Mouse (Mus musculus) neural tube, embryonic 14.5 days (tissue): ENCODE measurements at regions not wholly inside any gene's neighbourhood (a gene's known extent, or its start where the extent isn't known, plus 50 kb on each side); places are given as distances from the start of the nearest gene placed in this dataset.

ENCODE experiments used
- ATAC-seq: fragments of 200-750 bp; cut with Nextera tagmentation; 2 replicates; pipeline ENCODE4 v1.8.0; 2017; ENCODE audit warnings: low read depth, mild to moderate bottlenecking, moderate TSS enrichment, moderate library complexity
- H3K27ac ChIP-seq: fragments of 300-500 bp; sonication (generic); 2 replicates; pipeline ENCODE4 v1.5.1; 2014; ENCODE audit warnings: low read depth, mild to moderate bottlenecking, control low read depth, low read length, moderate library complexity, mixed read lengths
- H3K27me3 ChIP-seq: fragments of 300-500 bp; sonication (generic); 2 replicates; pipeline ENCODE4 v1.6.1; 2014; ENCODE audit warnings: low read length; ENCODE audit not compliant: control insufficient read depth, insufficient read depth
- H3K36me3 ChIP-seq: fragments of 300-500 bp; sonication (generic); 2 replicates; pipeline ENCODE4 v1.6.1; 2014; ENCODE audit warnings: low read length, mixed read lengths; ENCODE audit not compliant: control insufficient read depth, insufficient read depth
- H3K4me1 ChIP-seq: fragments of 300-500 bp; sonication (generic); 2 replicates; pipeline ENCODE4 v1.6.1; 2014; ENCODE audit warnings: low read length; ENCODE audit not compliant: control insufficient read depth, insufficient read depth
- H3K4me2 ChIP-seq: fragments of 300-500 bp; sonication (generic); 2 replicates; pipeline ENCODE4 v1.6.1; 2014; ENCODE audit warnings: mild to moderate bottlenecking, low read depth, low read length, control low read depth
- H3K4me3 ChIP-seq: fragments of 300-500 bp; sonication (generic); 2 replicates; pipeline ENCODE4 v1.5.1; 2014; ENCODE audit warnings: low read depth, low read length, control low read depth, mixed read lengths
- H3K9ac ChIP-seq: fragments of 300-500 bp; sonication (generic); replicated peaks from 2 replicates; pipeline ENCODE4 v1.6.1; 2014; ENCODE audit warnings: low read depth, mild to moderate bottlenecking, control low read depth, low read length, mixed read lengths
- H3K9me3 ChIP-seq: fragments of 300-500 bp; sonication (generic); 2 replicates; pipeline ENCODE4 v1.6.1; 2016; ENCODE audit warnings: low read length; ENCODE audit not compliant: control insufficient read depth
- WGBS: fragments of 180-500 bp; shearing (Covaris S2); extraction: QIAGEN DNeasy Blood & Tissue Kit; methylation state at CpG from one replicate; pipeline ENCODE4 v1.1.7; 2014; 5-methylcytosine and 5-hydroxymethylcytosine counted together

DNA sequence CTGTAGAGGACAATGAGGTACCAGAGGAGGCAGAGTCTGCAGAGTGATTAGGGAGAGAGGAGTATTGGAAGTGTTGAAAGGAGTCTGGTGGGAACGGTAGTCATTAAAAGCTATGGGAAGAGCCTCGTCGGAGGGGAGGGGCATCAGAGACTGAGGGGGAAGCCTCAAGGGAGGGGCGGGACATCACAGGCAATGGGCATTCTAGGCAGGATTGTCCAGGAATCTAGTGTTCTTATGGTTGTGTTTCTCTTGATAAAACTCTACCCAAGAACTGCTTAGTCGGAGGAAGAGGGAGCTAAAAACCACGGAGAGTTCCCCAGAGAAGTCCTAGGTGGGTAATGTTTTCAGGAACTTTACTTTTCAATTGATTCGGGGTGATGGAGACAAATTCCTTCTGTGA is 90.2 kb downstream of the Sec23ip start:
- no peaks in the 10 kb centered on the region for H3K27me3 ChIP-seq
- H3K4me3 ChIP-seq = no peak overlapping the region
- H3K36me3 ChIP-seq = no peaks in the 10 kb centered on the region
- no peaks in the 10 kb centered on the region for H3K9me3 ChIP-seq
- no peak overlapping the region for H3K27ac ChIP-seq
- WGBS = 51% methylated on average over 7 of the region's 7 CpGs
- ATAC-seq = no peak
- no peak overlapping the region for H3K9ac ChIP-seq
- no peak overlapping the region for H3K4me2 ChIP-seq
- no peaks in the 10 kb centered on the region for H3K4me1 ChIP-seq

DNA sequence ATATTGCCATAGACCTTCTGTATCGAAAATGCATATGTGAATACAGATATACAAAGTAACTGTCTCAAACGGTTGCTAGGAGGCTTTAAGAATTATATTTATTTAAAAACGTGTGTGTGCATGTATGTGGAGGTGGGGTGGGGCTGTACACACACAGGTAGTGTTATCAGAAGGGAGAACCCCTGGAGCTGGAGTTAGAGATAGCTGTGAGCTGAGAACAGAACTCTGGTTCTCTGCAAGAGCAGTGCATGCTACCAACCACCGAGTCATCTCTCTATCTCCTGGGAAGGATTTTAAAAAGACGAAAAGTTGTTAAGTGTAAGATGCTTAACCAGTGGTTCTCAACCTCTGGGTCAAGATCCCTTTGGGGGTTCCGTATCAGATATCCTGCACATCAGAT is 91.7 kb downstream of the Sec23ip start:
- no peaks in the 10 kb centered on the region for H3K36me3 ChIP-seq
- WGBS = 81% methylated on average over 6 of the region's 6 CpGs
- H3K9me3 ChIP-seq = no peaks in the 10 kb centered on the region
- no peaks in the 10 kb centered on the region for H3K4me1 ChIP-seq
- ATAC-seq = no peak
- H3K4me2 ChIP-seq = no peak overlapping the region
- no peak overlapping the region for H3K27ac ChIP-seq
- H3K9ac ChIP-seq = no peak overlapping the region
- H3K27me3 ChIP-seq = no peaks in the 10 kb centered on the region
- H3K4me3 ChIP-seq = no peak overlapping the region

DNA sequence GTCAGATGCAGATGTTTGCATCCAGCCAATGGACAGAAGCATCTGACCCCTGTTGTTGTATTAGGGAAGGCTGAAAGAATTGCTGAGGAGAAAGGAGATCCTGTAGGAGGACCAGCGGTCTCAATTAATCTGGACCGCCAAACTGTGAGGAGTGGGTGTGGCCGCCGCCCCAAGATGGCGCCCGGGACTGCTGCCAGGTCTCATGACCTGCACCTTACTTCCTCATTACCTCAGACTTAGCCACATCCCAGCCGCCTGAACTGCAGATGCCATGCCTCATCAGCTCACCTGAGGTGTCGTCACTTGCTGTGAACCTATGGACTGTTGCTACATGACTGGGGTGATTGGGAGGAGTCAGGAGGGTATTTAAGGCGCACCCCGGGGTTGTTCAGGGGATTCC is 97.8 kb downstream of the Sec23ip start:
- Histone ChIP-seq H3K4me1 (no peaks in the 10 kb centered on the region), H3K4me2 (no peak overlapping the region), H3K36me3 (no peaks in the 10 kb centered on the region), H3K4me3 (no peak overlapping the region), H3K9ac (no peak overlapping the region), H3K9me3 (no peaks in the 10 kb centered on the region), H3K27ac (no peak overlapping the region), H3K27me3 (no peaks in the 10 kb centered on the region)
- 91% methylated on average over 10 of the region's 10 CpGs for WGBS
- ATAC-seq = no peak

DNA sequence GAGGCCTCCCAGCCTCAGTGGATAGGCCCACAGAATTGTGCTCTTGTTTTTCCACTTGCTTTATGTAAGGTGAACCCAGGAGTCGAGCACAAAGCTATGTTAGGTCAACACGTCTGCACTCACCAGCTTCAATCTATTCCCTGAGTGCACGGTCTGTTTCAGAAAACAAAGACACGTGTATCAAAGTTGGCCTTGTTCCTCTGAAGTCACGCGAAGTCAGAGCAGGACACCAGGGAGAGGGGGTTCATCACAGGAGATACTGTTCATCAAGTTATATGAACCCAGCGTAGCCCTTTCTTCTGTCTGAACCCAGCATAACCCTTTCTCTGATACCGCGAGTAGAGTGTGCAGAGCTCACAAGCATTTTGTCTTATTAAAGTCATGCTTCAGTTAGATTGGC is 98.8 kb downstream of the Sec23ip start:
- Histone ChIP-seq H3K4me2 (no peak overlapping the region), H3K4me3 (no peak overlapping the region), H3K9ac (no peak overlapping the region), H3K27ac (no peak overlapping the region), H3K9me3 (no peaks in the 10 kb centered on the region), H3K36me3 (no peaks in the 10 kb centered on the region), H3K4me1 (no peaks in the 10 kb centered on the region), H3K27me3 (no peaks in the 10 kb centered on the region)
- WGBS = 85% methylated on average over 9 of the region's 9 CpGs
- no peak for ATAC-seq

DNA sequence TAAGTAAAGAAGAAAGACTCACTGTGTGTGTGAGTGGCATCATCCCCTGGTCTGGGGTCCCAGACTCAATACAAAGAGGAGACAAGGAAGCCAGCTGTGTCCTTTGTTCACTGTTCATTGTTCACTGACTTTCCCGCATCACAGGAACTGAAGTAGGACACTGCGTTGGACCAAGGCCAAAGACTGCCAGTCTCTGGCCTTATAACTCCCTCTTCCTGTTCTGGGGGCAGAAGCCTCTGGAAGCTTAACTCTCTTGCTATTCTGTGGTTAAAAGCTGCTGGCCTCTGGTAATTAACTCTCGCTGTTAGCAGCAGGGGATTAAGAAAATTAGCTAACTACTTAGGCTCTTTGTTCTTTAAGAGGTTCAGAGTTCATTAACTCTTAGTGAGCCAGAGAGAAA is 104.5 kb downstream of the Sec23ip start:
- Histone ChIP-seq H3K9me3 (no peaks in the 10 kb centered on the region), H3K27ac (no peak overlapping the region), H3K4me3 (no peak overlapping the region), H3K36me3 (no peaks in the 10 kb centered on the region), H3K4me2 (no peak overlapping the region), H3K4me1 (no peaks in the 10 kb centered on the region), H3K27me3 (no peaks in the 10 kb centered on the region), H3K9ac (no peak overlapping the region)
- WGBS = 14% methylated on average over 3 of the region's 3 CpGs
- ATAC-seq = no peak

DNA sequence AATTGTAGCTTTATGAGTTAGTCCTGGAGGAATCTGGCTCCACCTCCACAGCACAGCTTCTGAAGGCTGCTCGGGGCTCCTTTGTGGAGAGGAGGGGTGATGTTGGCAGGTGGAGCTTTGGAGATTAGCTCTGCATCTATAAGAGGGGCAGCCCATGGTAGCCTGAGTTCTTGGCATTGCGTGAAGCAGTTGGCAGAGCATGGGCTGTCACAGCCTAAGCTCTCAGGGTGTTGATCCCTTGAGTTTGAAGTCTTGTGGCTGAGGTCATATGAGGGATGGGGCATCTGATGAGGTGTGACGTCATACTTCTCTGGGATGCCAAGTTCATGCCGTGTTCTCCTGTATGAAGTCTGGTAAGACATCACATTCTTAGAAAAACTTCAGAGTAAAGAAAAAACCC is 109.5 kb downstream of the Sec23ip start:
- Histone ChIP-seq H3K4me1 (no peaks in the 10 kb centered on the region), H3K9ac (no peak overlapping the region), H3K4me3 (no peak overlapping the region), H3K27ac (no peak overlapping the region), H3K36me3 (no peaks in the 10 kb centered on the region), H3K9me3 (no peaks in the 10 kb centered on the region), H3K4me2 (no peak overlapping the region), H3K27me3 (no peaks in the 10 kb centered on the region)
- no peak for ATAC-seq
- WGBS = 84% methylated on average over 4 of the region's 4 CpGs

DNA sequence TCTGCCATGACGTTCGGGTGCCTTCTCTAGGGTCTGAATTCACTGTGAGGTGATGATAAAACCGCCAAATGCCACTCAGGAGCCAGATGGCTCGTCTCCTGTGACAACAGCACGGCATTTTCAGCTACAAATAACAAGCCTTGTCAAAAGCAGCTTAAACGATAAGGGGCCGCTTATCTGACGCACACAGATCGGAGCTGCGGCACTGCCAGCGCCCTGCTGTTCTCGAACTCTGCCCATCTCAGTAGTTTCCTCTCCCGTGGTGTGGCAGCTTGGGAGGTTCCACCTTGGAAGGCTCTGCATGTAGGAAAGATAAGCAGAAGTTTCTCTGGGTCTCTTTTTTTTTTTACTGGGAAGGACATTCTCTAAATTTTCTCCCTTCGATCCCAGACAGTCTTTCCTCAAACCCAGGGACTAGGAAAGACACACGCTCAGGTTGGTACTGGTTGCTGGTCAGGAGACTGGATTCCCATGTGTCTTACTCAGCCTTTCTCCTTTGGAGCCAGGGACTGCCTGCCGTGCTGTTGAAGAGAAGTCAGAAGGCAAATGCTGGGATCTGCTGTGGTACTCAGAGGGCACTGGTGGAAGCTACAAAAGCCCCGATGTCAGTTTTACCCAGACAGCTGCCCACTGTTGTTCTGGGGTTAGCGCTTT is 110.1 kb downstream of the Sec23ip start:
- no peak overlapping the region for H3K4me2 ChIP-seq
- ATAC-seq = no peak

DNA sequence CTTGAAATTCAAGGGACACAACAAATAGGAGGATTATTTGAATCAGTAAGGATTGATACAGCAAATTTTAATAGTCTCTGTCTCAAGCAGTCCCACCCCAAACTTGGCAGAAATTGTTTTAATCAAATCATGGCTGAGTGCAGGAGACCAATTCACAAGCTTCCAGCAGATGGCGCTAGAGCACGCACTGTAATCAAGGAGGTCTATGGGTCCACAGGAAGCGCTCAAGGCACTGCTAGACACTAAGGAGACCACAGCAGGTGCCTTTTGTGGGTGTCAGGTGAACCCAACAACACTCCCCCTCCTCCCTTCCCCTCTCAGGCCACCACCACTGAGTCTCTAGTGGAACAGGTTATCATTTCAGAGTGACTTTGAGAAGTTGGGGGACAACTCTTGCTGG is 115.4 kb downstream of the Sec23ip start:
- ATAC-seq = no peak
- Histone ChIP-seq H3K27me3 (no peaks in the 10 kb centered on the region), H3K36me3 (no peaks in the 10 kb centered on the region), H3K4me1 (no peaks in the 10 kb centered on the region), H3K4me2 (no peak overlapping the region), H3K4me3 (no peak overlapping the region), H3K9me3 (no peaks in the 10 kb centered on the region), H3K27ac (no peak overlapping the region), H3K9ac (no peak overlapping the region)
- 4% methylated on average over 3 of the region's 3 CpGs for WGBS

More for the DNA sequence above, 110.1 kb downstream of the Sec23ip start:
- Histone ChIP-seq H3K27me3 (no peaks in the 10 kb centered on the region), H3K27ac (no peak overlapping the region), H3K9ac (no peak overlapping the region), H3K4me1 (no peaks in the 10 kb centered on the region), H3K36me3 (no peaks in the 10 kb centered on the region), H3K4me3 (no peak overlapping the region), H3K9me3 (no peaks in the 10 kb centered on the region)
- 76% methylated on average over 18 of the region's 18 CpGs for WGBS

DNA sequence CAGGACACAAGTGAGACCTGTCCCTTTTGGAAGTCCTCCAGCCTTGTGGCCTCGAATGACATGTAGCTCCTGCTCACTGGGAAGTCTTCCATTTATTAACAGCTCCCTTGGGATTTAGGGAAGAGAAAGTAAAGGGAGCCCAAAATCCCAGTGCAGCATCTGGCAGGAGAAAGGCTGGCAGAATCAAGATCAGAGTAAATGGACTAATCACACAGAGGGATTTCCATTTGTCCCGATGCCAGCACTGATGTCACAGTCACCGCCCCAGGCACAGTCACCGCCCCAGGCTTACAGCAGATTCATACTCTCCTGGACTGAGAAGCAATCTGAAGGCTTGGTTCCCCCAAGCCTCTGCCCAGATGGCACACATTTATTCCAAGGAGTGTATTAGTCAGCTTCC is 116.0 kb downstream of the Sec23ip start:
- no peaks in the 10 kb centered on the region for H3K9me3 ChIP-seq
- no peak overlapping the region for H3K4me2 ChIP-seq
- no peak overlapping the region for H3K9ac ChIP-seq
- no peaks in the 10 kb centered on the region for H3K4me1 ChIP-seq
- 56% methylated on average over 4 of the region's 4 CpGs for WGBS
- no peak overlapping the region for H3K27ac ChIP-seq
- no peaks in the 10 kb centered on the region for H3K27me3 ChIP-seq
- peak; percentile 49; the same call in 1 of the 2 replicates for ATAC-seq
- no peak overlapping the region for H3K4me3 ChIP-seq
- no peaks in the 10 kb centered on the region for H3K36me3 ChIP-seq
